Mouse (Mus musculus) forebrain, embryonic 10.5 days (tissue): Measurements from ENCODE around the gene Cdpf1. TPM values are rescaled to one million over a fixed set of nuclear protein-coding genes. Genes with fewer than 3 reads are reported as not detected.
"Not testable (repeated sequence)": the region's sequence is repeated elsewhere in the genome, so short reads cannot be mapped to it uniquely, and the experiment has no call there.

ENCODE experiments used
- DNase-seq: peaks from one replicate; pipeline ENCODE4 v3.0.0-alpha.2; 2017; ENCODE audit warnings: low spot score; ENCODE audit errors: extremely low spot score
- H3K27ac ChIP-seq: fragments of 300-500 bp; sonication (generic); 2 replicates; pipeline ENCODE4 v1.5.1; 2016; ENCODE audit warnings: mild to moderate bottlenecking
- H3K27me3 ChIP-seq: fragments of 300-500 bp; sonication (generic); 2 replicates; pipeline ENCODE4 v1.6.1; 2016; ENCODE audit warnings: mild to moderate bottlenecking; ENCODE audit not compliant: poor library complexity, severe bottlenecking
- H3K36me3 ChIP-seq: fragments of 300-500 bp; sonication (generic); replicated peaks from 2 replicates; pipeline ENCODE4 v1.6.1; 2016; ENCODE audit warnings: mild to moderate bottlenecking, moderate library complexity
- H3K4me1 ChIP-seq: fragments of 300-500 bp; sonication (generic); 2 replicates; pipeline ENCODE4 v1.6.1; 2016
- H3K4me3 ChIP-seq: fragments of 300-500 bp; sonication (generic); 2 replicates; pipeline ENCODE4 v1.5.1; 2016; ENCODE audit warnings: mild to moderate bottlenecking, moderate library complexity
- H3K9me3 ChIP-seq: fragments of 300-500 bp; sonication (generic); 2 replicates; pipeline ENCODE4 v1.6.1; 2016; ENCODE audit warnings: mild to moderate bottlenecking, moderate library complexity
- WGBS: fragments of 180-500 bp; shearing (Covaris S2); methylation state at CpG from one replicate; pipeline ENCODE4 v1.1.7; 2016; 5-methylcytosine and 5-hydroxymethylcytosine counted together
- polyA plus RNA-seq: library from polyadenylated mRNA; unstranded; fragments of >200 nt; fragmentation: Nextera tagmentation; extraction: Ambion mirVana; gene quantifications from 2 replicates; pipeline ENCODE4 v1.2.1, GENCODE M21; 2016

Cdpf1 gene
- polyA plus RNA-seq, 1 experiment from 2014 or later: 29.7 TPM

GRCm38 (mm10) chr15:85798676-85799075 is 12.8 kb downstream of the Cdpf1 start:
- Histone ChIP-seq H3K4me1 (no peaks in the 10 kb centered on the region), H3K36me3 (no peaks in the 10 kb centered on the region), H3K4me3 (no peak overlapping the region), H3K27ac (no peak overlapping the region), H3K9me3 (no peaks in the 10 kb centered on the region), H3K27me3 (no peaks in the 10 kb centered on the region)
- WGBS: 96% methylated on average over 8 of the region's 8 CpGs
- DNase-seq: no peak

GRCm38 (mm10) chr15:85795516-85795915 is 16.0 kb downstream of the Cdpf1 start:
- Histone ChIP-seq H3K4me1 (no peaks in the 10 kb centered on the region), H3K27ac (no peak overlapping the region), H3K4me3 (no peak overlapping the region), H3K27me3 (no peaks in the 10 kb centered on the region), H3K36me3 (no peaks in the 10 kb centered on the region), H3K9me3 (no peaks in the 10 kb centered on the region)
- DNase-seq: no peak
- WGBS: 80% methylated on average over 6 of the region's 6 CpGs

DNA sequence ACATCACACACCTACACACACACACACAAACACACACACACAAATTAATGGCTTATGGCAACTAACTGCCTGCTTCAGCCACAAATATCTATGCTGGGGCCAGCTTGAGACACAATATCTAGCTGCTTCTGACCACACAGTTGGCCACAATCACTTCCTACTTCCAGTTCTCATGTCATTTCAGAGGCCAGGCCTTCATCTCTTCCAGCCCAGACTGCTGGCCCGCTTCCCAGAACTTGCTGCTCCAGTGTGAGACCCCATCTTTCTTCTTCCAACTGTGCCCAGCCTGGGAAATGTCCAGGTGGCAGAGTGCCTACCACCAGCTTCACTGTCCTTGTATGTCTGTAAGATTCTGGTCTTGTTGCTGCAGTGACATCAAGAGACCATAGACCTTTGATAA is 18.7 kb downstream of the Cdpf1 start:
- Histone ChIP-seq H3K4me3 (no peak overlapping the region), H3K27ac (no peak overlapping the region), H3K9me3 (no peaks in the 10 kb centered on the region), H3K27me3 (no peaks in the 10 kb centered on the region), H3K4me1 (no peaks in the 10 kb centered on the region), H3K36me3 (no peaks in the 10 kb centered on the region)
- no peak for DNase-seq
- 85% methylated on average over 1 of the region's 1 CpGs for WGBS

GRCm38 (mm10) chr15:85791449-85791848 is 20.0 kb downstream of the Cdpf1 start:
- WGBS: 85% methylated on average over 4 of the region's 4 CpGs
- no peak overlapping the region for H3K27ac ChIP-seq
- H3K36me3 ChIP-seq: no peaks in the 10 kb centered on the region
- H3K4me1 ChIP-seq: no peaks in the 10 kb centered on the region
- H3K9me3 ChIP-seq: no peaks in the 10 kb centered on the region
- DNase-seq: no peak
- H3K4me3 ChIP-seq: no peak overlapping the region
- no peaks in the 10 kb centered on the region for H3K27me3 ChIP-seq

DNA sequence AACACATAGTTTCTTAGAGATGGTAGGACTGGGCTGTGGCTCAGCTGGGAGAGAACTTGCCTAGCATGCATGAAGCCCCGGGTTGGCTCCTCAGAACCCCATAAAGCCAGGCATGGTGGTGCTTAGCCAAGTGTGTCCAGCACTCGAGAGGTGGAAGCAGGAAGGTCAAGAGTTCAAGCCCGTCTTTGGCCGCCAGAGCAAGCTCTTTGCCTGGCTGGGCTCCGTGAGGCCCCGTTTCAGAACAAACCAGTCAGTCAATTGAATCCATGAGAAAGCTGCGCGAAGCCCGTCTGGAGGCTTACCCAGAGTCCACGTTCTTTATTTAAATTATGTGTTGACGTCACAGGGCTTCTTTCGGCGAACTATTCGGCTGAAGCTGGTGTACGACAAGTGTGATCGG is 22.9 kb downstream of the Cdpf1 start:
- no peaks in the 10 kb centered on the region for H3K4me1 ChIP-seq
- WGBS: 83% methylated on average over 16 of the region's 16 CpGs

GRCm38 (mm10) chr15:85788051-85788450 is 23.4 kb downstream of the Cdpf1 start:
- no peaks in the 10 kb centered on the region for H3K9me3 ChIP-seq
- no peaks in the 10 kb centered on the region for H3K27me3 ChIP-seq
- no peak overlapping the region for H3K27ac ChIP-seq
- no peak overlapping the region for H3K4me3 ChIP-seq
- H3K4me1 ChIP-seq: no peaks in the 10 kb centered on the region
- H3K36me3 ChIP-seq: no peaks in the 10 kb centered on the region
- WGBS: 87% methylated on average over 4 of the region's 4 CpGs
- no peak for DNase-seq

More for the DNA sequence above, 22.9 kb downstream of the Cdpf1 start:
- Histone ChIP-seq H3K9me3 (no peaks in the 10 kb centered on the region), H3K27ac (no peak overlapping the region), H3K36me3 (no peaks in the 10 kb centered on the region), H3K4me3 (no peak overlapping the region), H3K27me3 (no peaks in the 10 kb centered on the region)
- DNase-seq: no peak

DNA sequence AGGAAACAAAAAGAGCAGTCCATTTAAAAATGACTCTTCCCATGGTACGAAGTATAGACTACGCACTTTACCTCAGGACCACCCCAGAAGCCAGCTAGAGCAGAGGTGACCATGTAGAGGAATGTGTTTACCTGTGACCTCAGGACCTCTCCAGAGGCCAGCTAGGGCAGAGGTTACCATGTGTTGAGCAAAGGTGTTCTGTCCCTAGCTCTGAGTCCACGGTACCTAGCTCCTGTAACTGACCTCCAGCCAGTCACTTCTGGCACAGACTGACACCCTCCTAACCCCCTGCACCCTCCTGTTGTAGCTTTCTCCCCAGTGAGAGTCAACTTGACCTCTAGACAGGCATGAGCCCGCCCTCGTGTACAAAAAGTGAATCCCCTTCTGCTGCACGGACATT is 24.0 kb downstream of the Cdpf1 start:
- Histone ChIP-seq H3K4me3 (no peak overlapping the region), H3K36me3 (no peaks in the 10 kb centered on the region), H3K27ac (no peak overlapping the region), H3K4me1 (no peaks in the 10 kb centered on the region), H3K9me3 (no peaks in the 10 kb centered on the region), H3K27me3 (no peaks in the 10 kb centered on the region)
- DNase-seq: no peak
- WGBS: 88% methylated on average over 6 of the region's 6 CpGs

DNA sequence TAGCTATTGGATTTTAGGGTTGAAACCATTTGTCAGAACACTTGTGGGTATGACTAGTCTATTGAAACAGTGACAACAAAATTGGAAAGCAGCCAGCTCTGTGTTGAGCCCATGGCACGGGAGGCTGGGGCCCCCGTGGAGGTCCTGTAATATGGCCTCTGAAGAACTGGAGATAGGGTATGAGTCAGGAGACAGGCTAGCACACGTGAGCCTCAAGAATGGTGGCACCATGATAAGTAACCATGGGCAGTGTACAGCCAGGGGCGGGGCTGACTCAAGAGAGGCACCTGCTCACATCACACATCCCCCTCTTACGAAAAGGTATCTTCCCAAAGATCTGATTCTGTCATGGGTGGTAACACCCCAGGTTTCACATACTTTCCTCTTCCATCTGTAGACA is 24.8 kb downstream of the Cdpf1 start:
- H3K36me3 ChIP-seq: no peaks in the 10 kb centered on the region
- no peak overlapping the region for H3K4me3 ChIP-seq
- no peak for DNase-seq
- H3K27ac ChIP-seq: no peak overlapping the region
- no peaks in the 10 kb centered on the region for H3K27me3 ChIP-seq
- H3K9me3 ChIP-seq: no peaks in the 10 kb centered on the region
- WGBS: 83% methylated on average over 5 of the region's 5 CpGs
- H3K4me1 ChIP-seq: no peaks in the 10 kb centered on the region

DNA sequence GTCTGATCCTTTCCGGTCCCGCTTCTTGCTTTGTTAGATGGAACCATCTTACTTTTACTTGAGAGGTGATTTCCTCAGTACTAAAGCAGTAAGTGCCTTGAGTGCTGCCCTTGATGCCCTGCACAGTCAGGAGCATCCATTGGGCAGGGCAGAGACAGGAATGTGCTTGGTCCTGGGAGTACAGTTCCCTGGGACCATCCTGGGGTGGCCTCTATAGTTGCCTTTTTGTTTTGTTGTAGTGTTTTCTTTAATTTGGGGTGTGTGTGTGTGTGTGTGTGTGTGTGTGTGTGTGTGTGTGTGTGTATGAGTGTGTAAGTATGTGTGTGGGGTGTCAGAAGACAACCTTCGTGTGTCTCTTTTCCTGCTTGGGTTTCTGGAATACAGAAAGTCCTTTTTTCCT is 27.2 kb downstream of the Cdpf1 start:
- Histone ChIP-seq H3K36me3 (no peaks in the 10 kb centered on the region), H3K4me3 (no peak overlapping the region), H3K27me3 (no peaks in the 10 kb centered on the region), H3K4me1 (no peaks in the 10 kb centered on the region), H3K27ac (no peak overlapping the region), H3K9me3 (no peaks in the 10 kb centered on the region)
- 96% methylated on average over 3 of the region's 3 CpGs for WGBS
- no peak for DNase-seq

DNA sequence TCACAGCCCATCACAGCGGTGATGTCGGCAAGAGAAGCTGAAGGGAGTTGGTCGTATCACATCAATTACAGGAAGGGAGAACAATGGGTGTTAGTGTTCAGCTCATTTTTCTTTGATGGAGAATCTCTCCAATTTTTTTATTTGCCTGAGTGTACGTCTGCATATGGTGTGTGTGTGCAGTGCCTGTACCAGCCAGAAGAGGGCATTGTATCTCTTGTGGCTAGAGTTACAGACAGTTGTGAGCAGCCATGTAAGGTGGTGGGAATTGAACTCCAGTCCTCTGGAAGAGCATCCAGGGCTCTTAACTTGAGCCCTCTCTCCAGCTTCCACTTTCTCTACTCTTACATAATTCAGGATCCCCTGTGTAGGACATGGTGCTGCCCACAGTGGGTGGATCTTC is 28.4 kb downstream of the Cdpf1 start:
- H3K27ac ChIP-seq: no peak overlapping the region
- no peaks in the 10 kb centered on the region for H3K4me1 ChIP-seq
- no peaks in the 10 kb centered on the region for H3K36me3 ChIP-seq
- no peak overlapping the region for H3K4me3 ChIP-seq
- no peaks in the 10 kb centered on the region for H3K27me3 ChIP-seq
- WGBS: 89% methylated on average over 4 of the region's 4 CpGs
- no peaks in the 10 kb centered on the region for H3K9me3 ChIP-seq
- no peak for DNase-seq

GRCm38 (mm10) chr15:85778891-85779290 is 32.6 kb downstream of the Cdpf1 start:
- DNase-seq, H3K27me3 ChIP-seq: not testable (repeated sequence)
- 91% methylated on average over 6 of the region's 6 CpGs for WGBS

GRCm38 (mm10) chr15:85776771-85777170 is 34.7 kb downstream of the Cdpf1 start:
- H3K36me3 ChIP-seq: no peaks in the 10 kb centered on the region
- H3K4me3 ChIP-seq: no peak overlapping the region
- no peak overlapping the region for H3K27ac ChIP-seq
- no peaks in the 10 kb centered on the region for H3K27me3 ChIP-seq
- 79% methylated on average over 5 of the region's 5 CpGs for WGBS
- no peak for DNase-seq
- H3K9me3 ChIP-seq: no peaks in the 10 kb centered on the region
- H3K4me1 ChIP-seq: no peaks in the 10 kb centered on the region

More at GRCm38 (mm10) chr15:85778891-85779290, 32.6 kb downstream of the Cdpf1 start:
- H3K9me3 ChIP-seq, H3K4me1 ChIP-seq, H3K27ac ChIP-seq, H3K36me3 ChIP-seq, H3K4me3 ChIP-seq: not testable (repeated sequence)

DNA sequence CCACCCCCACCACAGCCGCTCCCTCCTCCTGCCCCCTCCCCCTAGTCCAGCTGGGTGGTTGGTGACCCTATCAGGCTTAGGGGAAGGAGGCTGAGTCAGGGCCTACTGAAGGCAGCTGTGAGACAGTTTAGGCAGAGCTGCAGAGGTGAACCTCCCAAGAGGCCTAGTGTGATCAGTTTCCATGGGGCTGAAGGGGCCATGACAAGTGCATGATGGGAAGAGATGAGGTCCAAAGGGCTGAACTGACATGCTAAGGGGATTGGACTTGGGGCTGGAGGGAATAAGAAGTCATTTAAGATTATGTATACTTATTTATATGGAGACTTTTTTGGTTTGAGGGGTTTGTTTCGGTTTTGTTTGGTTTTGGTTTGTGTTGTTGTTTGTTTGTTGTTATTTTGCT is 35.3 kb downstream of the Cdpf1 start:
- Histone ChIP-seq H3K27me3 (no peaks in the 10 kb centered on the region), H3K36me3 (no peaks in the 10 kb centered on the region), H3K4me3 (no peak overlapping the region), H3K27ac (no peak overlapping the region), H3K4me1 (no peaks in the 10 kb centered on the region), H3K9me3 (no peaks in the 10 kb centered on the region)
- DNase-seq: no peak
- 84% methylated on average over 2 of the region's 2 CpGs for WGBS

DNA sequence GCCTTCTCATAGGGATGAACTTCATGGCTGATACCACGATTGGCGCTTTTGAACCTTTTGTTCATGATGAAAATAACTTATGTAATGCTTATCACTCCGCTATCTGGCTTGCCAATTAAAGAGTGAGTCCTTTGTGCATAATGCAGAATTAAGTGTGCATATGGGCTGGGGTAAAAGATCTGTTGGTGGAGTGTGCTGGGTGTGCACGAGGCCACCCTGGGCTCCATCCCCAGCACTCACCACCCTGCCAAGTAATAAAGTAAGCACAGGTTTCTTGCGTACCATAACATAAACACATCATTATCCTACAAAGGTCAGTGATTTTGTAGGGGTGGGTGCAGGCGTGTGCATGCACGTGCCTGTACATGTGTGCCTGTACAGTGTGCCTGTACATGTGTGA is 36.5 kb downstream of the Cdpf1 start:
- no peak overlapping the region for H3K4me3 ChIP-seq
- DNase-seq: no peak
- 92% methylated on average over 7 of the region's 7 CpGs for WGBS
- H3K4me1 ChIP-seq: no peaks in the 10 kb centered on the region
- no peak overlapping the region for H3K27ac ChIP-seq
- H3K9me3 ChIP-seq: no peaks in the 10 kb centered on the region
- H3K36me3 ChIP-seq: no peaks in the 10 kb centered on the region
- no peaks in the 10 kb centered on the region for H3K27me3 ChIP-seq
